Mouse (Mus musculus) left cerebral cortex, adult 18-20 months (tissue): Measurements from ENCODE around the gene Ak7. TPM values are rescaled to one million over a fixed set of nuclear protein-coding genes. Genes with fewer than 3 reads are reported as not detected.
A peak's percentile ranks its signal among the peaks of the same experiment; 100 is the strongest.

Experiments used
- DNase-seq, 2 experiments: peaks; one replicate each; pipeline ENCODE4 v3.0.0; 2021 to 2022; ENCODE audit warnings: low spot score in 2 of 2, mixed read lengths in 1 of 2
- total RNA-seq, 2 experiments: library from RNA; stranded (reverse); gene quantifications; 2 replicates each; pipeline ENCODE4 v1.2.3; 2021

Ak7 gene
- total RNA-seq, 2 experiments from 2014 or later: 1.2 TPM; not detected in 1

GRCm38 (mm10) chr12:105785000-105785774 lies 79.4 kb downstream of the Ak7 start:
- DNase-seq: peak in 1 of 2 experiments; percentile 52

GRCm38 (mm10) chr12:105786113-105786512 lies 80.3 kb downstream of the Ak7 start:
- no peak for DNase-seq

- DNase-seq: no peak
Measured at GRCm38 (mm10) chr12:105787626-105788025, 81.8 kb downstream of the Ak7 start.

- DNase-seq: no peak
Measured at GRCm38 (mm10) chr12:105789885-105790284, 84.1 kb downstream of the Ak7 start.

GRCm38 (mm10) chr12:105794896-105795295 lies 89.1 kb downstream of the Ak7 start:
- no peak for DNase-seq

GRCm38 (mm10) chr12:105798001-105798400 lies 92.2 kb downstream of the Ak7 start:
- no peak for DNase-seq

- no peak for DNase-seq
Measured at GRCm38 (mm10) chr12:105805790-105806189, 100.0 kb downstream of the Ak7 start.

GRCm38 (mm10) chr12:105806205-105806604 lies 100.4 kb downstream of the Ak7 start:
- no peak for DNase-seq

- DNase-seq: no peak
Measured at GRCm38 (mm10) chr12:105807416-105807815, 101.6 kb downstream of the Ak7 start.

- DNase-seq: no peak
Measured at GRCm38 (mm10) chr12:105808945-105809344, 103.2 kb downstream of the Ak7 start.

- no peak for DNase-seq
Measured at GRCm38 (mm10) chr12:105810608-105811007, 104.8 kb downstream of the Ak7 start.

GRCm38 (mm10) chr12:105813957-105814356 lies 108.2 kb downstream of the Ak7 start:
- no peak for DNase-seq

- DNase-seq: no peak
Measured at GRCm38 (mm10) chr12:105823472-105823871, 117.7 kb downstream of the Ak7 start.

GRCm38 (mm10) chr12:105824743-105825142 lies 119.0 kb downstream of the Ak7 start:
- DNase-seq: no peak

- DNase-seq: no peak
Measured at GRCm38 (mm10) chr12:105825266-105825665, 119.5 kb downstream of the Ak7 start.

Other genes starting within 250 kb of the Ak7 start
- gene Bdkrb2, start 142.8 kb upstream of the Ak7 start, total RNA-seq: under 1 TPM; 0.58 to 0.96 TPM
- gene Bdkrb1, start 102.9 kb upstream of the Ak7 start, total RNA-seq: not detected
- 10 to 100 TPM; 29.2 to 31.8 TPM for gene Gskip, start 21.1 kb upstream of the Ak7 start, total RNA-seq
- 10 to 100 TPM; 50.0 to 51.2 TPM for gene Atg2b, start 20.8 kb upstream of the Ak7 start, total RNA-seq
- gene Papola, start 78.7 kb downstream of the Ak7 start, total RNA-seq: 100 to 1,000 TPM; 146 to 157 TPM